Mouse (Mus musculus): ENCODE measurements around the gene Slc9a1. TPM values are rescaled to one million over a fixed set of nuclear protein-coding genes. Genes with fewer than 3 reads are reported as not detected.

Gene Slc9a1
- polyA plus RNA-seq, 1 experiment from 2014 or later: 7.2 TPM

DNA sequence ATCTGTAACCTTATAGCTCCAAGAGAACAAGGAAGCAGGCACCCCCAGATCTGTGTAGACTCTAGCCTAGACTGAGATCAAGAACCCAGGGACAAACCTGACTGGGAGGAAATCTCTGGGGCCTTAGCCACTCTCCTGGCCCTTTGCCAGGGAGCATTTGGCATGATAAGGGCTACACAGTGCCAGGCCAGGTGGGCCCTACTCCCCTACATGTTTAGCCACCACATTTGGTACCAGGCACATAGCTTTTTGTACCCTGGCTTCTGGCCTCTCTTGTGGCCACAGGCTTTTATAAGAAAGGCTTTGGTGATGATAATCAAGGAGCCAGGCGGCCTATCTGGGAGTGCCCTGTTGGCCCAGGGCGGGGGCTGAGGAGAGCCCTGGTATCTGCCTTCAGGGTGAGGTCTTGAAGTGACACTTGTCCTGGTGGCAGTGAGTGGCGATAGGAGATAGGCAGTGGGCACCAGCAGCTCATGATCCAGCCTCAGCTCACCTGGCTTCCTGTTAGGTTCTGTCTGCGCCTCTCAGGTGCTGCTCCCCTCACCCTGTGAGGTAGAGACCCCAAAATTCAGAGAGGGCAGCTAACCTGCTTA, 25.6 kb downstream of the Slc9a1 start:
- no peak overlapping the region for H3K27ac ChIP-seq (ENCODE audit: low read length)

DNA sequence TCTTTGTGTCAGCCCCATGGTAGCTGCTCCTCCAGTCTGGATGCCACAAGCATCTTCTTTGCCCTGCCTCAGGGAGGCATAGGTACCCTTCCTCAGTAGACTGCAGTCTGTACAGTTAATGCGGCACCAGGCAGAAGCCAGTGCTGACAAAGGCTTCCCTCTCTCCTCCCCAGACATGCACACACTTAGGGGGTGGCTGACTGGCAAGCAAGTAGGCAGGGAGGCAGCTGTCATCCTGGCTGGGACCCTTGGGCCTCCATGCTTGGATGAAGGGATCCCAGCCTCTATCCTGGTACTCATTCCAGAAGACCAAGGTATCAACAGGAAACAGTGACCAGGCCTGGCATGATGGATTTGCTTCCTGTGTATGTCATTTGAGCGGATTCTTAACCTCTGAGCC, 26.6 kb downstream of the Slc9a1 start:
- no peak overlapping the region for H3K27ac ChIP-seq (ENCODE audit: low read length)
- no peaks in the 10 kb centered on the region for H3K27me3 ChIP-seq (ENCODE audit: control insufficient read depth, insufficient read depth, low read length)
- H3K4me3 ChIP-seq (ENCODE audit: low read length): no peak overlapping the region
- no peaks in the 10 kb centered on the region for H3K36me3 ChIP-seq (ENCODE audit: control insufficient read depth, insufficient read depth)
- H3K4me1 ChIP-seq (ENCODE audit: control insufficient read depth, insufficient read depth, low read length): peaks cover 67% of the 10 kb centered on the region
- no peak overlapping the region for H3K4me2 ChIP-seq (ENCODE audit: low read depth, low read length)
- H3K9ac ChIP-seq (ENCODE audit: low read length): 0 out of 2 replicates have a peak overlapping the region, but pooled peaks have one; percentile 13
- 64% methylated on average over 2 of the region's 2 CpGs for WGBS
- ATAC-seq (replicated peaks; ENCODE audit: extremely low read depth, insufficient read depth, low FRiP score): no peak
- H3K9me3 ChIP-seq (replicated peaks; ENCODE audit: control insufficient read depth, low read length): no peaks in the 10 kb centered on the region

More for the DNA sequence above, 25.6 kb downstream of the Slc9a1 start:
- no peaks in the 10 kb centered on the region for H3K9me3 ChIP-seq (replicated peaks; ENCODE audit: control insufficient read depth, low read length)
- H3K4me2 ChIP-seq (ENCODE audit: low read depth, low read length): no peak overlapping the region
- peaks cover 72% of the 10 kb centered on the region for H3K4me1 ChIP-seq (ENCODE audit: control insufficient read depth, insufficient read depth, low read length)
- no peak for ATAC-seq (replicated peaks; ENCODE audit: extremely low read depth, insufficient read depth, low FRiP score)
- H3K9ac ChIP-seq (ENCODE audit: low read length): no peak overlapping the region
- H3K4me3 ChIP-seq (ENCODE audit: low read length): no peak overlapping the region
- WGBS: 69% methylated on average over 4 of the region's 4 CpGs
- no peaks in the 10 kb centered on the region for H3K36me3 ChIP-seq (ENCODE audit: control insufficient read depth, insufficient read depth)
- no peaks in the 10 kb centered on the region for H3K27me3 ChIP-seq (ENCODE audit: control insufficient read depth, insufficient read depth, low read length)

DNA sequence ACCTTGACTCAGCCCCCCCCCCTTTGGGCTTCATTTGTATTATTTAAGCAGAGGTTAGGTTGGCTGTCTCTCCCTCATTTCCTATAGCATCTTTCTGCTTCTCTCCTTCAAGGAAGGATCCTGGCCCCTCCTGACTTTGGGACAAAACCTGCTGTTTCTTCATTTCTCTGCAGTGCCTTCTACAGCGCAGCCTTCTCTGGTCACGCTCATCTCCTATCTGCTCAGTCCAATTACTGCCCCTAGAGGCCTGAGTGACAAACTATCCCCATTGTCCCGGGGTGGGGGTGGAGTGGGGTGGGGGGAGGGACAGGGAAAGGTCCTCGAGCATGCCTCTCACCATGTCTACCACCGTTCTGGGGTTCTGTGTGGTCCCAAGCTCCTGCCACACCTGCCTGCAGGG, 27.8 kb downstream of the Slc9a1 start:
- 53% methylated on average over 5 of the region's 5 CpGs for WGBS
- peak overlapping the region; percentile 38 for H3K9ac ChIP-seq (ENCODE audit: low read length)

DNA sequence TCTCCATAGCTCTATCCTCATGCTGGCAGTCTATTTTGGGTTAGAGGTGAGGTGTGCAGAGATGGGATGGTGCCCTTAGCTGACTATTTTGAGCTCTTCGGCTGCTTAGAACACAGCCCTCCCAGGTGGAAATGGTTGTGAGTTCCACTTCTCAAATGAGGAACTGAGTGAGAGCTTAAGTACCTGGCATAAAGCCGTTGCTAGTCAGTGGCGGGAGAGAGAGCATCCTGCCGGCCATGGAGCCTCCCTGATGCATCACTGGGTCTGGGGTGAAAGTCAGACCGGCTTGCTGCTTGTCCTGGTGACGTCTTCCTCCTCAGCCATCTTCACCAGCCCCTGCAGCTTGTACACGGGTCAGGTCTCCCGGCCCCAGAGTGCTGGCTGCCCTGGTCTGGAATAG, 28.5 kb downstream of the Slc9a1 start:
- no peak overlapping the region for H3K4me3 ChIP-seq (ENCODE audit: low read length)
- no peak for ATAC-seq (replicated peaks; ENCODE audit: extremely low read depth, insufficient read depth, low FRiP score)
- WGBS: 62% methylated on average over 8 of the region's 8 CpGs
- H3K4me2 ChIP-seq (ENCODE audit: low read depth, low read length): no peak overlapping the region
- H3K36me3 ChIP-seq (ENCODE audit: control insufficient read depth, insufficient read depth): no peaks in the 10 kb centered on the region
- H3K9me3 ChIP-seq (replicated peaks; ENCODE audit: control insufficient read depth, low read length): no peaks in the 10 kb centered on the region
- H3K4me1 ChIP-seq (ENCODE audit: control insufficient read depth, insufficient read depth, low read length): peaks cover 63% of the 10 kb centered on the region
- no peak overlapping the region; the same call in 1 of the 2 replicates for H3K9ac ChIP-seq (ENCODE audit: low read length)
- H3K27me3 ChIP-seq (ENCODE audit: control insufficient read depth, insufficient read depth, low read length): no peaks in the 10 kb centered on the region
- H3K27ac ChIP-seq (ENCODE audit: low read length): peak overlapping the region; percentile 21; the same call in 1 of the 2 replicates

More for the DNA sequence above, 27.8 kb downstream of the Slc9a1 start:
- Histone ChIP-seq H3K4me2 (ENCODE audit: low read depth, low read length) (no peak overlapping the region), H3K27ac (ENCODE audit: low read length) (no peak overlapping the region; the same call in 1 of the 2 replicates), H3K36me3 (ENCODE audit: control insufficient read depth, insufficient read depth) (no peaks in the 10 kb centered on the region), H3K27me3 (ENCODE audit: control insufficient read depth, insufficient read depth, low read length) (no peaks in the 10 kb centered on the region), H3K4me3 (ENCODE audit: low read length) (no peak overlapping the region), H3K9me3 (replicated peaks; ENCODE audit: control insufficient read depth, low read length) (no peaks in the 10 kb centered on the region), H3K4me1 (ENCODE audit: control insufficient read depth, insufficient read depth, low read length) (peaks cover 63% of the 10 kb centered on the region)
- no peak for ATAC-seq (replicated peaks; ENCODE audit: extremely low read depth, insufficient read depth, low FRiP score)

DNA sequence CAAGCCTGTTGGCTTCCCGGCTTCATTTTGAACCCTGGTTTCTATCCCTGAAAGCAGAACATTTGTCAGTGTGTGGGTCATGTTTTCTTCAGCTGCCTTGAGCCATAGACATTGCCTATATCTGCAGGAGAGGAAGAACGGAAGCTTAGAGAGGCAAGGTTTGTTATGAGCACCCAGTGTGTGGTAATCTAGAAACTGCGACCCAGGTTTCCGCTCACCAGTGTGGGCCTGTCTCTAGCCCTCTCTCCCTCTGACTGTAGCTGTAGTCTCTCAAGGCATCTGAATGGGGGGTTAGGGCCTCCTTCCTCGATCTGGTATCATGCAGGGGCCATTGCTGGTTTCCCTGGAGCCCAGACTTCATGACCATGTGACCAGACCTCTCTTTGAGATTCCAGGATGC, 29.1 kb downstream of the Slc9a1 start:
- Histone ChIP-seq H3K27me3 (ENCODE audit: control insufficient read depth, insufficient read depth, low read length) (no peaks in the 10 kb centered on the region), H3K9me3 (replicated peaks; ENCODE audit: control insufficient read depth, low read length) (no peaks in the 10 kb centered on the region), H3K4me2 (ENCODE audit: low read depth, low read length) (no peak overlapping the region), H3K36me3 (ENCODE audit: control insufficient read depth, insufficient read depth) (no peaks in the 10 kb centered on the region), H3K9ac (ENCODE audit: low read length) (no peak overlapping the region), H3K27ac (ENCODE audit: low read length) (no peak overlapping the region), H3K4me1 (ENCODE audit: control insufficient read depth, insufficient read depth, low read length) (peaks cover 63% of the 10 kb centered on the region), H3K4me3 (ENCODE audit: low read length) (no peak overlapping the region)
- WGBS: 68% methylated on average over 5 of the region's 5 CpGs
- no peak for ATAC-seq (replicated peaks; ENCODE audit: extremely low read depth, insufficient read depth, low FRiP score)

DNA sequence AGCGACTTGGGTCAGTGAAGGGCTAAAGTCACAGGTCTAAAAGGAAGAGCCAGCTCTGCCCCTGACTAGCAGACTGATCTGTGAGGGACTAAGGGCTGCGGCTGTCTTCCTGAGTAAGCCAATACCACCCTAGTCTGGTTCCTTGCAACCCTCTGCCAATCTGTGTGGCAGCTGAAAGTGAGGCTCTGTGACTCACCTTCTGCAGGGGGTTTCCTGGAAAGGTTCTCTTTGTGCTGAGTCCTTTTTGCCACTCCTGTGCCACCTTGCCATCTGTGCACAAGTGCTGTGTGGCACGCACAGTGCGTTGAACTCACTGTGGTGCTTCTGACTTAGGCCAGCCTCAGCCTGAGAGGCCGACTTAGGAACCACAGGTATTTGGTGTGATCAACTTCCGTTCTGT, 30.0 kb downstream of the Slc9a1 start:
- no peak overlapping the region for H3K9ac ChIP-seq (ENCODE audit: low read length)
- peaks cover 57% of the 10 kb centered on the region for H3K4me1 ChIP-seq (ENCODE audit: control insufficient read depth, insufficient read depth, low read length)

DNA sequence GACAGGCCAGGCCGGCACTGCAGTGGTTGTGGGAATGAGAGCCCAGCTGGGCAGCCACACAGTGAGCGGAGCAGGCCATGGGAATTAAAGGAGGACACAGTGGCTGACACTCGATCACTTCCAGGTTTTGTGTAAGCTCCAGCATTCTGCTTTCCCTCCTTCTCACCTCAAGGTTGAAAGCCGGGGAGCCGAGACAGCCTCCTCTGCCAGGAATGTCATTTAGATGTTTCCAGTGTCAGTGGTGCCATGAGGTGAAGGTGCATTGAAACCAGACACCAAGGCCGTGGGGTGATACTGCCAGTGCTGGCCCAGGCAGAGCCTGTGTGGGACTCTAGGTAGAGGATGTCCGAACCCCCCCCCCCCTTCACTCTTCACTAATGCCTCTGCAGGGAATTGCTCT, 30.6 kb downstream of the Slc9a1 start:
- Histone ChIP-seq H3K4me3 (ENCODE audit: low read length) (no peak overlapping the region), H3K27ac (ENCODE audit: low read length) (peak overlapping the region; percentile 37; the same call in 1 of the 2 replicates), H3K9me3 (replicated peaks; ENCODE audit: control insufficient read depth, low read length) (no peaks in the 10 kb centered on the region), H3K4me1 (ENCODE audit: control insufficient read depth, insufficient read depth, low read length) (peaks cover 51% of the 10 kb centered on the region), H3K36me3 (ENCODE audit: control insufficient read depth, insufficient read depth) (no peaks in the 10 kb centered on the region), H3K27me3 (ENCODE audit: control insufficient read depth, insufficient read depth, low read length) (no peaks in the 10 kb centered on the region), H3K9ac (ENCODE audit: low read length) (0 out of 2 replicates have a peak overlapping the region, but pooled peaks have one; percentile 36), H3K4me2 (ENCODE audit: low read depth, low read length) (no peak overlapping the region)
- ATAC-seq (replicated peaks; ENCODE audit: extremely low read depth, insufficient read depth, low FRiP score): no peak
- WGBS: 44% methylated on average over 7 of the region's 7 CpGs

More for the DNA sequence above, 30.0 kb downstream of the Slc9a1 start:
- 73% methylated on average over 6 of the region's 6 CpGs for WGBS
- H3K27ac ChIP-seq (ENCODE audit: low read length): 0 out of 2 replicates have a peak overlapping the region, but pooled peaks have one; percentile 37
- no peak overlapping the region for H3K4me2 ChIP-seq (ENCODE audit: low read depth, low read length)
- no peak overlapping the region for H3K4me3 ChIP-seq (ENCODE audit: low read length)
- H3K9me3 ChIP-seq (replicated peaks; ENCODE audit: control insufficient read depth, low read length): no peaks in the 10 kb centered on the region
- H3K27me3 ChIP-seq (ENCODE audit: control insufficient read depth, insufficient read depth, low read length): no peaks in the 10 kb centered on the region
- no peaks in the 10 kb centered on the region for H3K36me3 ChIP-seq (ENCODE audit: control insufficient read depth, insufficient read depth)
- ATAC-seq (replicated peaks; ENCODE audit: extremely low read depth, insufficient read depth, low FRiP score): no peak

DNA sequence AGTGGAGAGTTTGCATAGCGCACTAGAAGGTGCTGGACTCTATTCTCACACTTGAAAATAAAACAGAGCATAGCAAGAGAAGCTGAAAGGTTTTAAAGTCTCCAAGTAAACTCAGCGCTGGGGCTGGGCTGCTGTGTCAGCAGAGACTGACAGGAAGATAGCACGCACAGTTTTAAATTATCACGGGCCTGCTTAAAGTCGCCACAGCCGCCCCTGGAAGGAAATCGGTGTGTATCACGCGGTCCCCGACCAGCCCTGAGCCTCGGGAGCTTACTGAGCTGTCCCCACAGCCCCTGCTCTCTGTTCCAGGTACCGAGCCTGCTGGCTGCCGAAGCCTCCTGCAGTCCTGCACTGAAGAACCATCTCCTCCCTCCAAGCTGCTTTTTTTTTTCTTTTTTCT, 32.5 kb downstream of the Slc9a1 start:
- 0 out of 2 replicates have a peak overlapping the region, but pooled peaks have one; percentile 3 for H3K27ac ChIP-seq (ENCODE audit: low read length)
- no peak overlapping the region for H3K4me3 ChIP-seq (ENCODE audit: low read length)
- no peaks in the 10 kb centered on the region for H3K36me3 ChIP-seq (ENCODE audit: control insufficient read depth, insufficient read depth)
- WGBS: 32% methylated on average over 13 of the region's 13 CpGs
- no peaks in the 10 kb centered on the region for H3K27me3 ChIP-seq (ENCODE audit: control insufficient read depth, insufficient read depth, low read length)
- peaks cover 54% of the 10 kb centered on the region for H3K4me1 ChIP-seq (ENCODE audit: control insufficient read depth, insufficient read depth, low read length)
- H3K4me2 ChIP-seq (ENCODE audit: low read depth, low read length): no peak overlapping the region
- peak overlapping the region; percentile 51; the same call in 1 of the 2 replicates for H3K9ac ChIP-seq (ENCODE audit: low read length)
- no peaks in the 10 kb centered on the region for H3K9me3 ChIP-seq (replicated peaks; ENCODE audit: control insufficient read depth, low read length)
- ATAC-seq (replicated peaks; ENCODE audit: extremely low read depth, insufficient read depth, low FRiP score): no peak

DNA sequence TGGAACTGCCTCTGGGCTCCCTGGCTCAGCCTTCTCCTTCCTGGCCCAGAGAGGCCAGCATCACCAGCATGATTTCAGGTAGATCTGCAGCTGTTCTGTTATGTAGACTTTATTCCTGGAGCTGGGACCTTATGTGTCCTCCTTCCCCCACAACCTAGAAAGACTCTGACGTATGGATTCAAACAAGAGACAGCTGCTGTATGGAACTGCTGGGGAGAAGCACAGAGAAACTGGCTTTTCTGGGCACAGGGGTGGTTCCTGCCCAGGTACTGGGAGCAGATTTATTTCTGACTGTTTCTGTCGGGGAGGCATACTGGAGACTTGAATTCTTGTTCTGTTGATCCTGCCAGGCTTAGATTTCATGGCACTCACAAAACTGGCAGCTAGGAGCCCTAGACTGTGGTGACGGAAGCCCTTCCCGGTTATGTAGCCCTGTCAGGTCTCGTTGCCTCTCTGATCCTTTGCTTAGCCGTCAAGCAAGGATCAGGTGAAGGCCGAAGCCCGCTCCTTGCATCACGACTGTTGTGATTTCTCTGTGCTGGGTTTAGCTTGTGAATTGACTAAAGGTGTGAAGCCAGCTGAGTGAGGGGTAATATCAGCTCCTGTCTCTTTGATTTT, 34.2 kb downstream of the Slc9a1 start:
- H3K9ac ChIP-seq (ENCODE audit: low read length): no peak overlapping the region
- H3K4me1 ChIP-seq (ENCODE audit: control insufficient read depth, insufficient read depth, low read length): peaks cover 52% of the 10 kb centered on the region
- no peak overlapping the region for H3K4me2 ChIP-seq (ENCODE audit: low read depth, low read length)
- 87% methylated on average over 9 of the region's 9 CpGs for WGBS
- no peak for ATAC-seq (replicated peaks; ENCODE audit: extremely low read depth, insufficient read depth, low FRiP score)
- no peaks in the 10 kb centered on the region for H3K9me3 ChIP-seq (replicated peaks; ENCODE audit: control insufficient read depth, low read length)
- H3K4me3 ChIP-seq (ENCODE audit: low read length): no peak overlapping the region
- H3K27ac ChIP-seq (ENCODE audit: low read length): no peak overlapping the region
- no peaks in the 10 kb centered on the region for H3K36me3 ChIP-seq (ENCODE audit: control insufficient read depth, insufficient read depth)
- no peaks in the 10 kb centered on the region for H3K27me3 ChIP-seq (ENCODE audit: control insufficient read depth, insufficient read depth, low read length)
